Mouse (Mus musculus) MEL (cell line): ENCODE results near the gene Trat1. TPM values are rescaled to one million over a fixed set of nuclear protein-coding genes. Genes with fewer than 3 reads are reported as not detected.

Source experiments
- DNase-seq: peaks from one replicate; pipeline ENCODE4 v3.0.0; 2011; ENCODE audit warnings: low read depth, low spot score
- H3K27ac ChIP-seq: 2 replicates; pipeline ENCODE4 v1.5.1; 2012; ENCODE audit warnings: low read depth, mild to moderate bottlenecking, control low read depth, low read length, moderate library complexity; ENCODE audit not compliant: control insufficient read depth
- H3K27me3 ChIP-seq, 2 experiments: fragments of 150-350 bp in 1 of 2; sonication (generic) in 1 of 2; 2 replicates each; pipeline ENCODE4 v1.6.1; 2012; ENCODE audit warnings: low read length in 2 of 2, mild to moderate bottlenecking in 2 of 2, improper control_type of control experiment in 1 of 2, moderate library complexity in 1 of 2; ENCODE audit not compliant: insufficient read depth in 2 of 2, control insufficient read depth in 1 of 2
- H3K36me3 ChIP-seq, 2 experiments: 2 replicates each; pipeline ENCODE4 v1.6.1; 2012 to 2014; ENCODE audit warnings: low read length in 2 of 2, improper control_type of control experiment in 1 of 2, inconsistent platforms in 1 of 2, mild to moderate bottlenecking in 1 of 2; ENCODE audit not compliant: insufficient read depth in 2 of 2, control insufficient read depth in 1 of 2
- H3K4me1 ChIP-seq, 2 experiments: fragments of 150-350 bp in 1 of 2; sonication (generic) in 1 of 2; 2 replicates each; pipeline ENCODE4 v1.6.1; 2012; ENCODE audit warnings: low read length in 2 of 2, improper control_type of control experiment in 1 of 2, mild to moderate bottlenecking in 1 of 2; ENCODE audit not compliant: insufficient read depth in 2 of 2, control insufficient read depth in 1 of 2
- H3K4me3 ChIP-seq, 2 experiments: fragments of 150-350 bp in 1 of 2; sonication (generic) in 1 of 2; 2 replicates each; pipeline ENCODE4 v1.5.1; 2012; ENCODE audit warnings: low read depth in 2 of 2, low read length in 2 of 2, mild to moderate bottlenecking in 2 of 2, moderate library complexity in 2 of 2, control low read depth in 1 of 2, improper control_type of control experiment in 1 of 2; ENCODE audit not compliant: control insufficient read depth in 1 of 2, insufficient read depth in 1 of 2
- H3K79me2 ChIP-seq: 2 replicates; pipeline ENCODE4 v1.6.1; 2012; ENCODE audit warnings: mild to moderate bottlenecking, low read length, moderate library complexity; ENCODE audit not compliant: control insufficient read depth, poor library complexity, insufficient read depth
- H3K9ac ChIP-seq: 2 replicates; pipeline ENCODE4 v1.6.1; 2012; ENCODE audit warnings: low read depth, mild to moderate bottlenecking, control low read depth, low read length, moderate library complexity; ENCODE audit not compliant: control insufficient read depth, poor library complexity, severe bottlenecking
- H3K9me3 ChIP-seq: fragments of 150-350 bp; sonication (generic); replicated peaks from 2 replicates; pipeline ENCODE4 v1.6.1; 2012; ENCODE audit warnings: mild to moderate bottlenecking, low read length, improper control_type of control experiment, moderate library complexity; ENCODE audit not compliant: insufficient read depth
- BHLHE40 ChIP-seq: IDR thresholded peaks from 2 replicates; pipeline ENCODE4 v1.6.1; 2012; ENCODE audit warnings: low read depth, mild to moderate bottlenecking, inconsistent platforms, low read length, improper control_type of control experiment, borderline replicate concordance
- CHD1 ChIP-seq: IDR thresholded peaks from 2 replicates; pipeline ENCODE4 v1.6.1; 2012; ENCODE audit warnings: low read depth, mild to moderate bottlenecking, inconsistent platforms, low read length, improper control_type of control experiment
- CTCF ChIP-seq, 3 experiments: IDR thresholded peaks in 2 of 3; conservative IDR thresholded peaks in 1 of 3; 2 replicates each; pipeline ENCODE4 v1.5.1; 2011 to 2012; ENCODE audit warnings: low read length in 3 of 3, low read depth in 2 of 3, mild to moderate bottlenecking in 2 of 3, improper control_type of control experiment in 1 of 3, inconsistent platforms in 1 of 3, mixed read lengths in 1 of 3, moderate library complexity in 1 of 3; ENCODE audit not compliant: control insufficient read depth in 1 of 3, insufficient read depth in 1 of 3, poor library complexity in 1 of 3, severe bottlenecking in 1 of 3
- E2F4 ChIP-seq: IDR thresholded peaks from 2 replicates; pipeline ENCODE4 v1.6.1; 2011; ENCODE audit warnings: low read depth, low read length, improper control_type of control experiment, borderline replicate concordance
- ELF1 ChIP-seq: IDR thresholded peaks from 2 replicates; pipeline ENCODE4 v1.6.1; 2014; ENCODE audit warnings: low read depth, mild to moderate bottlenecking, inconsistent platforms, low read length, improper control_type of control experiment, moderate library complexity
- ETS1 ChIP-seq: IDR thresholded peaks from 2 replicates; pipeline ENCODE4 v1.6.1; 2012; ENCODE audit warnings: low read depth, mild to moderate bottlenecking, inconsistent platforms, low read length, improper control_type of control experiment, moderate library complexity
- GABPA ChIP-seq: IDR thresholded peaks from 2 replicates; pipeline ENCODE4 v1.6.1; 2012; ENCODE audit warnings: low read depth, mild to moderate bottlenecking, inconsistent platforms, low read length, improper control_type of control experiment, moderate library complexity
- HCFC1 ChIP-seq: IDR thresholded peaks from 2 replicates; pipeline ENCODE4 v1.6.1; 2012; ENCODE audit warnings: low read depth, mild to moderate bottlenecking, inconsistent platforms, low read length, improper control_type of control experiment, moderate library complexity
- MAX ChIP-seq: IDR thresholded peaks from 2 replicates; pipeline ENCODE4 v1.6.1; 2011; ENCODE audit warnings: low read length, improper control_type of control experiment
- MAZ ChIP-seq: IDR thresholded peaks from 2 replicates; pipeline ENCODE4 v1.6.1; 2012; ENCODE audit warnings: low read depth, mild to moderate bottlenecking, inconsistent platforms, low read length, improper control_type of control experiment
- NRF1 ChIP-seq: IDR thresholded peaks from 2 replicates; pipeline ENCODE4 v1.6.1; 2014; ENCODE audit warnings: low read depth, mild to moderate bottlenecking, inconsistent platforms, low read length, improper control_type of control experiment, moderate library complexity; ENCODE audit not compliant: poor library complexity, insufficient read depth, severe bottlenecking
- POLR2A ChIP-seq, 2 experiments: IDR thresholded peaks; 2 replicates each; pipeline ENCODE4 v1.6.1; 2011 to 2012; ENCODE audit warnings: low read length in 2 of 2, mild to moderate bottlenecking in 2 of 2, control low read depth in 1 of 2, improper control_type of control experiment in 1 of 2, low read depth in 1 of 2, moderate library complexity in 1 of 2; ENCODE audit not compliant: control insufficient read depth in 1 of 2, insufficient read depth in 1 of 2, poor library complexity in 1 of 2
- POLR2AphosphoS2 ChIP-seq: IDR thresholded peaks from 2 replicates; pipeline ENCODE4 v1.6.1; 2011; ENCODE audit warnings: low read length, improper control_type of control experiment
- POLR2AphosphoS5 ChIP-seq: IDR thresholded peaks from 2 replicates; pipeline ENCODE4 v1.6.1; 2012; ENCODE audit warnings: low read depth, borderline replicate concordance, mild to moderate bottlenecking, inconsistent platforms, low read length, moderate library complexity, mixed read lengths
- RAD21 ChIP-seq: IDR thresholded peaks from 2 replicates; pipeline ENCODE4 v1.6.1; 2011; ENCODE audit warnings: mild to moderate bottlenecking, low read depth, low read length, improper control_type of control experiment
- SMC3 ChIP-seq: IDR thresholded peaks from 2 replicates; pipeline ENCODE4 v1.6.1; 2011; ENCODE audit warnings: low read depth, low read length, improper control_type of control experiment
- TAL1 ChIP-seq: IDR thresholded peaks from 2 replicates; pipeline ENCODE4 v1.6.1; 2012; ENCODE audit warnings: mild to moderate bottlenecking, inconsistent platforms, low read length, moderate library complexity, mixed read lengths
- TBP ChIP-seq: IDR thresholded peaks from 2 replicates; pipeline ENCODE4 v1.8.0; 2011; ENCODE audit warnings: low read depth, low read length, improper control_type of control experiment
- TCF12 ChIP-seq: IDR thresholded peaks from 2 replicates; pipeline ENCODE4 v1.6.1; 2014; ENCODE audit warnings: low read depth, mild to moderate bottlenecking, inconsistent platforms, low read length, improper control_type of control experiment, moderate library complexity
- UBTF ChIP-seq: IDR thresholded peaks from 2 replicates; pipeline ENCODE4 v1.6.1; 2012; ENCODE audit warnings: low read depth, mild to moderate bottlenecking, inconsistent platforms, low read length, improper control_type of control experiment, moderate library complexity, borderline replicate concordance; ENCODE audit not compliant: insufficient read depth
- USF1 ChIP-seq: IDR thresholded peaks from 2 replicates; pipeline ENCODE4 v1.6.1; 2014; ENCODE audit warnings: low read depth, mild to moderate bottlenecking, inconsistent platforms, low read length, improper control_type of control experiment, moderate library complexity
- USF2 ChIP-seq, 2 experiments: IDR thresholded peaks; 2 replicates each; pipeline ENCODE4 v1.6.1; 2011 to 2012; ENCODE audit warnings: improper control_type of control experiment in 2 of 2, low read length in 2 of 2, borderline replicate concordance in 1 of 2, inconsistent platforms in 1 of 2, low read depth in 1 of 2, mild to moderate bottlenecking in 1 of 2; ENCODE audit not compliant: insufficient read depth in 1 of 2
- ZMIZ1 ChIP-seq: IDR thresholded peaks from 2 replicates; pipeline ENCODE4 v1.6.1; 2012; ENCODE audit warnings: low read depth, mild to moderate bottlenecking, inconsistent platforms, low read length, improper control_type of control experiment, moderate library complexity
- ZNF384 ChIP-seq: IDR thresholded peaks from 2 replicates; pipeline ENCODE4 v1.6.1; 2012; ENCODE audit warnings: low read depth, mild to moderate bottlenecking, inconsistent platforms, low read length, improper control_type of control experiment
- polyA plus RNA-seq, 2 experiments: library from polyadenylated mRNA; stranded (reverse) in 1 of 2; unstranded in 1 of 2; fragments of >175 nt in 1 of 2; fragments of >200 nt in 1 of 2; gene quantifications; 2 replicates each; pipeline versions ENCODE4 v1.2.1 to v1.2.4; 2012; ENCODE audit warnings: low replicate concordance in 2 of 2, low read depth in 1 of 2; ENCODE audit not compliant: insufficient read length in 2 of 2, insufficient read depth in 1 of 2, missing spikeins in 1 of 2
- total RNA-seq: library from RNA; depleted of rRNA; stranded (reverse); fragments of 300-350 nt; gene quantifications from 2 replicates; pipeline ENCODE4 v1.2.3, GENCODE M21; 2012

The Trat1 gene
- total and polyA plus RNA-seq, 3 experiments, result not detected

GRCm38 (mm10) chr16:48816695-48817094, 44.9 kb upstream of the Trat1 start, which contains the start of gene Retnlb:
Gene Retnlb (plus strand): TSS chr16:48816856.
- Histone ChIP-seq H3K4me1 (no peaks in the 10 kb centered on the region), H3K79me2 (no peaks in the 10 kb centered on the region), H3K27ac (no peak within 1 kb of the TSS), H3K27me3 (no peaks in the 10 kb centered on the region), H3K36me3 (no peaks in the 10 kb centered on the region), H3K9ac (no peak within 1 kb of the TSS), H3K4me3 (no peak within 1 kb of the TSS), H3K9me3 (no peaks in the 10 kb centered on the region)
- TF ChIP-seq POLR2A (IDR thresholded peaks at IDR 0.05; ENCODE audit: control insufficient read depth in 1 of 2, insufficient read depth in 1 of 2, low read depth in 1 of 2, low read length in 2 of 2, poor library complexity in 1 of 2), result no peak
- TF ChIP-seq USF2 (IDR thresholded peaks at IDR 0.05; ENCODE audit: borderline replicate concordance in 1 of 2, insufficient read depth in 1 of 2, low read depth in 1 of 2, low read length in 2 of 2), result no peak
- no peak for TF ChIP-seq MAX
- no peak for TF ChIP-seq ELF1
- TF ChIP-seq POLR2AphosphoS5, result no peak
- no peak for TF ChIP-seq SMC3
- TF ChIP-seq BHLHE40, result no peak
- TF ChIP-seq CTCF (IDR thresholded peaks at IDR 0.05 in 2 of 3, conservative IDR thresholded peaks at IDR 0.05 in 1 of 3; ENCODE audit: control insufficient read depth in 1 of 3, insufficient read depth in 1 of 3, low read depth in 2 of 3, low read length in 3 of 3, poor library complexity in 1 of 3, severe bottlenecking in 1 of 3), result no peak
- TF ChIP-seq NRF1, result no peak
- TF ChIP-seq POLR2AphosphoS2, result no peak
- no peak for TF ChIP-seq MAZ
- no peak for TF ChIP-seq USF1
- no peak for TF ChIP-seq GABPA
- TF ChIP-seq ZNF384, result no peak
- no peak for TF ChIP-seq HCFC1
- TF ChIP-seq UBTF, result no peak
- DNase-seq, result no peak

GRCm38 (mm10) chr16:48811881-48812436, 40.1 kb upstream of the Trat1 start:
- H3K4me3 ChIP-seq, result no peak overlapping the region
- no peaks in the 10 kb centered on the region for H3K9me3 ChIP-seq
- H3K79me2 ChIP-seq, result no peaks in the 10 kb centered on the region
- H3K9ac ChIP-seq, result no peak overlapping the region
- H3K36me3 ChIP-seq, result no peaks in the 10 kb centered on the region
- H3K27me3 ChIP-seq, result no peaks in the 10 kb centered on the region
- H3K27ac ChIP-seq, result no peak overlapping the region
- H3K4me1 ChIP-seq, result no peaks in the 10 kb centered on the region
- no peak for TF ChIP-seq TCF12
- no peak for TF ChIP-seq TBP
- no peak for TF ChIP-seq SMC3
- no peak for TF ChIP-seq CHD1
- TF ChIP-seq ZMIZ1, result no peak
- TF ChIP-seq ETS1, result no peak
- no peak for TF ChIP-seq BHLHE40
- no peak for TF ChIP-seq RAD21
- TF ChIP-seq E2F4, result no peak
- TF ChIP-seq TAL1, result no peak
- TF ChIP-seq MAZ, result no peak
- no peak for TF ChIP-seq GABPA
- DNase-seq, result no peak
